Mouse (Mus musculus) kidney, adult 2 months (tissue): ENCODE measurements around the gene Khdc3.

ENCODE experiments used
- CTCF ChIP-seq: fragments of 200-500 bp; conservative IDR thresholded peaks from 2 replicates; pipeline ENCODE4 v1.5.1; 2011; ENCODE audit warnings: low read depth, mild to moderate bottlenecking, control low read depth, low read length, moderate library complexity, mixed read lengths; ENCODE audit not compliant: insufficient read depth, insufficient read length
- POLR2A ChIP-seq: fragments of 200-500 bp; IDR thresholded peaks from one replicate; pipeline ENCODE4 v1.6.1; 2011; ENCODE audit warnings: low read depth, low read length, control low read depth

- no peak for TF ChIP-seq CTCF
- no peak for TF ChIP-seq POLR2A
These were observed 4.1 kb downstream of the Khdc3 start for GRCm38 (mm10) chr9:73105771-73106170.
